Mouse (Mus musculus): ENCODE results near the gene Tfr2.

Tfr2 gene

GRCm38 (mm10) chr5:137537461-137537860 is 32.2 kb upstream of the Tfr2 start:
- intact Hi-C loops (cut with DNase I) = no loop called here

GRCm38 (mm10) chr5:137539291-137539801 is 30.3 kb upstream of the Tfr2 start:
- intact Hi-C loops (cut with DNase I) = no loop called here

GRCm38 (mm10) chr5:137540991-137541390 is 28.6 kb upstream of the Tfr2 start:
- intact Hi-C loops (cut with DNase I) = no loop called here

GRCm38 (mm10) chr5:137541768-137542540 is 27.7 kb upstream of the Tfr2 start:
- intact Hi-C loops (cut with DNase I) = no loop called here

GRCm38 (mm10) chr5:137544926-137545325 is 24.7 kb upstream of the Tfr2 start:
- intact Hi-C loops (cut with DNase I) = no loop called here

GRCm38 (mm10) chr5:137545596-137545995 is 24.0 kb upstream of the Tfr2 start:
- intact Hi-C loops (cut with DNase I) = no loop called here

GRCm38 (mm10) chr5:137549840-137550239 is 19.8 kb upstream of the Tfr2 start:
- intact Hi-C loops (cut with DNase I) = loop anchor here (5.0 kb wide), 1 partner anchor 37 kb away; no protein-coding TSS in a partner anchor

- intact Hi-C loops (cut with DNase I) = loop anchor here (5.0 kb wide), 1 partner anchor 36 kb away; no protein-coding TSS in a partner anchor
Measured at GRCm38 (mm10) chr5:137551119-137551518, 18.5 kb upstream of the Tfr2 start.

GRCm38 (mm10) chr5:137553000-137553399 is 16.6 kb upstream of the Tfr2 start:
- intact Hi-C loops (cut with DNase I) = loop anchor here (5.0 kb wide), 1 partner anchor 34 kb away; no protein-coding TSS in a partner anchor

- intact Hi-C loops (cut with DNase I) = loop anchor here (5.0 kb wide), 1 partner anchor 34 kb away; no protein-coding TSS in a partner anchor
Measured at GRCm38 (mm10) chr5:137553411-137553837, 16.2 kb upstream of the Tfr2 start, which contains the start of gene Actl6b. TSS of gene Actl6b (plus strand) at chr5:137553517.

GRCm38 (mm10) chr5:137553898-137554297 is 15.7 kb upstream of the Tfr2 start:
- intact Hi-C loops (cut with DNase I) = loop anchor here (5.0 kb wide), 1 partner anchor 33 kb away; no protein-coding TSS in a partner anchor

GRCm38 (mm10) chr5:137561556-137561955 is 8.1 kb upstream of the Tfr2 start:
- intact Hi-C loops (cut with DNase I) = no loop called here

- intact Hi-C loops (cut with DNase I) = no loop called here
Measured at GRCm38 (mm10) chr5:137562965-137563364, 6.7 kb upstream of the Tfr2 start.

- intact Hi-C loops (cut with DNase I) = no loop called here
Measured at GRCm38 (mm10) chr5:137565744-137566143, 3.9 kb upstream of the Tfr2 start.

- intact Hi-C loops (cut with DNase I) = no loop called here
Measured at GRCm38 (mm10) chr5:137566416-137566815, 3.2 kb upstream of the Tfr2 start.

- intact Hi-C loops (cut with DNase I) = no loop called here
Measured at GRCm38 (mm10) chr5:137568223-137568798, 1.3 kb upstream of the Tfr2 start.

- intact Hi-C loops (cut with DNase I) = no loop called here
Measured at GRCm38 (mm10) chr5:137569031-137569430, 609 bp upstream of the Tfr2 start.

- intact Hi-C loops (cut with DNase I) = no loop called here
Measured at GRCm38 (mm10) chr5:137570181-137570580, 541 bp downstream of the Tfr2 start.

GRCm38 (mm10) chr5:137570691-137571586 is 1.3 kb downstream of the Tfr2 start:
- intact Hi-C loops (cut with DNase I) = no loop called here

GRCm38 (mm10) chr5:137574470-137574901 is 4.8 kb downstream of the Tfr2 start:
- intact Hi-C loops (cut with DNase I) = no loop called here

GRCm38 (mm10) chr5:137580246-137580645 is 10.6 kb downstream of the Tfr2 start:
- intact Hi-C loops (cut with DNase I) = no loop called here

Measured in adrenal gland (tissue).